Comparison of ENCODE assay signal across 8 mouse cellular contexts in the genomic region with DNA sequence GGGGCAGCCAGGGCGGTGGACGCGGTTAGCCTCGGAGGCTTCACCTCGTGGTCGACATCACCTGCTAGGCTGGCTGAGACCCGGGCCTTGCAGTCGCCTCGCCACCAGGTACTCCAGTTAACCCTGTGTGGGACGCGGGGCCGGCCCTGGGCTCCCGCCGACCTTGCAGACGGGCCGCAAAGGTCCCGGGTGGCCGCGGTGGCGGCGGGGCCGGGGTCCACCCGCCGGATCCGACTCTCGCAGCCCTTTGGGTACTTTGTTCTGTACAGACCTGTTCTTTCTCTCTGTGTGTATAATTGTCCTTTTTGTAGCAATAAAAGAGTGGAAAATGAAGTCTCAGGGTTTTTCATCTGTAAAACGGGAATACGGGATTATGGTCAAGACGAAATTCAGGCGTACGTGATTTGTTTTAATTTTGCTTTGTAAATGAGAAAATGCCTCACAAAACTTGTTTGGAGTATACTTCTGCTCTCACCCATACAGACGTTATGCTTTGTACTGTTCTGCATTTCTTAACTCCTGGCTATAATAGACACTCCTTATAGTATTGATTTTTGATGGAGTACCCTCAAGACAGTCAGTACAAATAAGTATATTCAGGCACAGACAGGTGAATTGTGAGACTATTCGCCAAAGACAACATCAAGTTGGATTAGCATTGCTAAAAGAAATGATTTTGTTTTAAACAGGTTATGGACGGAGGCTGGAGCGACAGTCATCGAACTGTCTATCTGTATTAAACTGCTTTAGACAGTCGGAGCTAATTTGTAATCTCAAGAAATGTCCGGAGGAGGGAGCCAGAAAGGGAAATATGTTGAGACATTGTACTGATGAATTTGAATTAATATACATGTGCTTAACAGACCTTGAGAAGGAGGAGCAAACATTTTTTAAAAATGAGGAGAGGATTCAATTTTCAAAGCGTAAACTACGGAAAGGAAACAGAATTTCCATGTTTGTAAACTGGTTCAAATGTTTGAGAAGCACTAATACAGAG. TPM values are rescaled to one million over a fixed set of nuclear protein-coding genes. Genes with fewer than 3 reads are reported as not detected.
DNase-seq lines count a peak whose midpoint lies in the region; ATAC-seq and TF ChIP-seq lines count a peak whose summit lies in the region.

No protein-coding gene starts in this region.

- no peak for TF ChIP-seq CTCF in embryonic fibroblast, embryonic 13.5 days (IDR thresholded peaks at IDR 0.05; ENCODE audit: borderline replicate concordance, insufficient read depth, low read length)

- ATAC-seq in heart, embryonic 13.5 days (ENCODE audit: extremely low read depth, insufficient number of reproducible peaks, low FRiP score, low TSS enrichment), result no peak
- no peak for ATAC-seq in intestine, embryonic 16.5 days

- peak overlapping the region; percentile 84 for H3K4me2 ChIP-seq in heart, embryonic 13.5 days
- H3K4me2 ChIP-seq in intestine, embryonic 16.5 days (ENCODE audit: low read depth, low read length), result peak overlapping the region; percentile 61

- peak overlapping the region; percentile 82 for H3K9ac ChIP-seq in heart, embryonic 13.5 days
- peak overlapping the region; percentile 91 for H3K9ac ChIP-seq in intestine, embryonic 16.5 days (ENCODE audit: low read depth, low read length)

- DNase-seq in heart, postnatal 36 days, result no peak
- DNase-seq in MEL-GATA-1-ER (ENCODE audit: extremely low read depth, low read depth), result peak; percentile 62
- no peak for DNase-seq in midbrain, embryonic 10.5 days (ENCODE audit: low spot score)
- no peak for DNase-seq in ovary, adult 18-20 months (ENCODE audit: low spot score)
- no peak for DNase-seq in layer of hippocampus, adult 11-12 months (ENCODE audit: low spot score)

- peak overlapping the region; percentile 59 for H3K27ac ChIP-seq in heart, embryonic 13.5 days (replicated peaks)
- H3K27ac ChIP-seq in embryonic fibroblast, embryonic 13.5 days (ENCODE audit: insufficient read depth, low read length), result peak overlapping the region; percentile 50; the same call in 1 of the 2 replicates
- peak overlapping the region; percentile 41; the same call in 1 of the 2 replicates for H3K27ac ChIP-seq in intestine, embryonic 16.5 days (ENCODE audit: low read length)
- peak overlapping the region; percentile 98 for H3K27ac ChIP-seq in midbrain, embryonic 10.5 days (replicated peaks)

- under 1% methylated on average over 40 of the region's 40 CpGs for WGBS in heart, embryonic 13.5 days
- WGBS in intestine, embryonic 16.5 days, result 2% methylated on average over 38 of the region's 40 CpGs
- under 1% methylated on average over 40 of the region's 40 CpGs for WGBS in midbrain, embryonic 10.5 days

- H3K9me3 ChIP-seq in heart, embryonic 13.5 days, result no peaks in the 10 kb centered on the region
- no peaks in the 10 kb centered on the region for H3K9me3 ChIP-seq in intestine, embryonic 16.5 days (ENCODE audit: control insufficient read depth, low read length)
- no peaks in the 10 kb centered on the region for H3K9me3 ChIP-seq in midbrain, embryonic 10.5 days (replicated peaks)

- H3K4me3 ChIP-seq in heart, embryonic 13.5 days, result peak overlapping the region; percentile 84
- H3K4me3 ChIP-seq in embryonic fibroblast, embryonic 13.5 days (ENCODE audit: insufficient read depth, low read length), result peak overlapping the region; percentile 69
- peak overlapping the region; percentile 91 for H3K4me3 ChIP-seq in intestine, embryonic 16.5 days (ENCODE audit: low read length)
- H3K4me3 ChIP-seq in midbrain, embryonic 10.5 days, result peak overlapping the region; percentile 89

- peaks cover 19% of the 10 kb centered on the region for H3K36me3 ChIP-seq in heart, embryonic 13.5 days
- H3K36me3 ChIP-seq in intestine, embryonic 16.5 days (ENCODE audit: control insufficient read depth, insufficient read depth, low read length), result no peaks in the 10 kb centered on the region
- H3K36me3 ChIP-seq in midbrain, embryonic 10.5 days, result peaks cover 34% of the 10 kb centered on the region

- peaks cover 19% of the 10 kb centered on the region for H3K4me1 ChIP-seq in heart, embryonic 13.5 days
- H3K4me1 ChIP-seq in embryonic fibroblast, embryonic 13.5 days (ENCODE audit: control insufficient read depth, insufficient read depth, low read length), result peaks cover 3% of the 10 kb centered on the region
- peaks cover 6% of the 10 kb centered on the region for H3K4me1 ChIP-seq in intestine, embryonic 16.5 days (ENCODE audit: control insufficient read depth, insufficient read depth, low read length)
- H3K4me1 ChIP-seq in midbrain, embryonic 10.5 days, result peaks cover 21% of the 10 kb centered on the region

- intact Hi-C loops in heart, postnatal 36 days (cut with DNase I), result loop anchor here (5.0 to 10.0 kb wide), 5 partner anchors 202 to 742 kb away; partner anchors contain the start of genes Crot, Dmtf1 and Rundc3b

- no peaks in the 10 kb centered on the region for H3K27me3 ChIP-seq in heart, embryonic 13.5 days (replicated peaks)
- no peaks in the 10 kb centered on the region for H3K27me3 ChIP-seq in intestine, embryonic 16.5 days (replicated peaks; ENCODE audit: control insufficient read depth, insufficient read depth, low read length)
- H3K27me3 ChIP-seq in midbrain, embryonic 10.5 days (ENCODE audit: low read depth, poor library complexity, severe bottlenecking), result no peaks in the 10 kb centered on the region

- TF ChIP-seq POLR2A in embryonic fibroblast, embryonic 13.5 days (IDR thresholded peaks at IDR 0.05; ENCODE audit: low read depth, low read length), result peak; percentile 22

RNA-seq across cellular contexts. Expression of gene Slc25a40, which starts 0.6 kb away (rescaled TPM):
- 10.6 and 11.5 TPM in 2 replicates for polyA plus RNA-seq in heart, embryonic 13.5 days (2015; fragmentation: Nextera tagmentation; extraction: Ambion mirVana)
- 10 to 100 TPM in 1 of 2 experiments, 1 to 10 TPM in 1; 9.6 to 10.0 TPM for total RNA-seq in heart, postnatal 36 days (2021)
- polyA plus RNA-seq in embryonic fibroblast, embryonic 13.5 days (2011; ENCODE audit: insufficient read length, low read depth, missing spikeins), result 17.3 and 24.6 TPM in 2 replicates
- 8.2 and 8.4 TPM in 2 replicates for polyA plus RNA-seq in intestine, embryonic 16.5 days (2015; fragmentation: Nextera tagmentation; extraction: Ambion mirVana)
- polyA plus RNA-seq in midbrain, embryonic 10.5 days (2016; fragmentation: Nextera tagmentation; extraction: Ambion mirVana), result 9.6 and 9.7 TPM in 2 replicates

RNA-seq across cellular contexts. Expression of gene Dbf4, which starts 0.7 kb away (rescaled TPM):
- 26.6 and 27.5 TPM in 2 replicates for polyA plus RNA-seq in heart, embryonic 13.5 days (2015; fragmentation: Nextera tagmentation; extraction: Ambion mirVana)
- total RNA-seq in heart, postnatal 36 days (2021), result 1 to 10 TPM; 1.1 to 1.9 TPM
- polyA plus RNA-seq in embryonic fibroblast, embryonic 13.5 days (2011; ENCODE audit: insufficient read length, low read depth, missing spikeins), result 43.9 and 57.5 TPM in 2 replicates
- polyA plus RNA-seq in intestine, embryonic 16.5 days (2015; fragmentation: Nextera tagmentation; extraction: Ambion mirVana), result 25.3 and 27.3 TPM in 2 replicates
- 56.1 and 62.5 TPM in 2 replicates for polyA plus RNA-seq in midbrain, embryonic 10.5 days (2016; fragmentation: Nextera tagmentation; extraction: Ambion mirVana)

RNA-seq across cellular contexts. Expression of gene Adam22, which starts 55.3 kb away (rescaled TPM):
- 6.9 TPM in 2 replicates for polyA plus RNA-seq in heart, embryonic 13.5 days (2015; fragmentation: Nextera tagmentation; extraction: Ambion mirVana)
- total RNA-seq in heart, postnatal 36 days (2021), result 1 to 10 TPM; 2.4 to 5.9 TPM
- 5.0 and 10.4 TPM in 2 replicates for polyA plus RNA-seq in embryonic fibroblast, embryonic 13.5 days (2011; ENCODE audit: insufficient read length, low read depth, missing spikeins)
- polyA plus RNA-seq in intestine, embryonic 16.5 days (2015; fragmentation: Nextera tagmentation; extraction: Ambion mirVana), result 2.8 and 3.2 TPM in 2 replicates
- 5.6 and 9.5 TPM in 2 replicates for polyA plus RNA-seq in midbrain, embryonic 10.5 days (2016; fragmentation: Nextera tagmentation; extraction: Ambion mirVana)

Comparison
In these comparisons a context has a peak if more than half of its experiments do, and no peak if none do; other contexts are left out.
1. H3K27ac ChIP-seq: peak in every context shown above with its lines; median percentile 98 in midbrain, embryonic 10.5 days; 59 in heart, embryonic 13.5 days; 50 in embryonic fibroblast, embryonic 13.5 days; 41 in intestine, embryonic 16.5 days.